Mouse (Mus musculus): ENCODE measurements around the gene Scp2. TPM values are rescaled to one million over a fixed set of nuclear protein-coding genes. Genes with fewer than 3 reads are reported as not detected.

Scp2 gene
- total and polyA plus RNA-seq, 2 experiments from 2014 or later: 142 to 239 TPM

GRCm38 (mm10) chr4:108128339-108128738, 16.5 kb downstream of the Scp2 start:
- no peak overlapping the region for H3K27ac ChIP-seq
- H3K27me3 ChIP-seq (ENCODE audit: insufficient read depth, low read length): no peaks in the 10 kb centered on the region
- H3K9me3 ChIP-seq (ENCODE audit: low read length): peaks cover 3% of the 10 kb centered on the region; the same call in 1 of the 2 replicates
- H3K9ac ChIP-seq (replicated peaks; ENCODE audit: low read length): no peak overlapping the region
- H3K36me3 ChIP-seq (ENCODE audit: insufficient read depth, low read length): no peaks in the 10 kb centered on the region
- 91% methylated on average over 2 of the region's 2 CpGs for WGBS
- no peak overlapping the region for H3K4me3 ChIP-seq (ENCODE audit: low read length)
- no peak for DNase-seq (ENCODE audit: low spot score)
- no peak for TF ChIP-seq CTCF (IDR thresholded peaks at IDR 0.05; ENCODE audit: low read depth)
- no peaks in the 10 kb centered on the region for H3K4me1 ChIP-seq (ENCODE audit: insufficient read depth, low read length)
- ATAC-seq: no peak
- no peak overlapping the region for H3K4me2 ChIP-seq (ENCODE audit: low read depth, low read length)

DNA sequence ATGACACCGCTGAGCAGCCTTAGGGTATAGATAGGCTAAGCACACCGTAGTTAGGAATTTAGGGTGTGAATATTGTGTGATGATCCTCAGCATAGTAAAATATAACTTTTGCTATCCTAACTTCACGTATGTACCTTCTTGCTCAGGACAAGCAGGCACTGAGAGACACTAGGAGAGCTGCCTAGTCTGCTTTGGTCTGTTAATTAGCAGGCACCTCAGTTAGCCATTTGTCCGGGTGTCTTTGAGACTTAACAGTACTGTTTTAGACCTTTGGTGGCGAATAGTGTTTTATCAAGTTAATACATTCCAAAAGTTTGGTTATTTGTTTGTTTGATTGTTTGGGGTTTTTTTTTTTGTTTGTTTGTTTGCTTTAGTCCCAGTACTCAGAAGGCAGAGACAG, 17.3 kb downstream of the Scp2 start:
- no peak for ATAC-seq
- Histone ChIP-seq H3K9ac (replicated peaks; ENCODE audit: low read length) (no peak overlapping the region), H3K4me1 (ENCODE audit: insufficient read depth, low read length) (no peaks in the 10 kb centered on the region), H3K4me3 (ENCODE audit: low read length) (no peak overlapping the region), H3K4me2 (ENCODE audit: low read depth, low read length) (no peak overlapping the region), H3K36me3 (ENCODE audit: insufficient read depth, low read length) (no peaks in the 10 kb centered on the region), H3K9me3 (ENCODE audit: low read length) (peaks cover 3% of the 10 kb centered on the region; the same call in 1 of the 2 replicates), H3K27ac (no peak overlapping the region), H3K27me3 (ENCODE audit: insufficient read depth, low read length) (no peaks in the 10 kb centered on the region)
- WGBS: 91% methylated on average over 5 of the region's 5 CpGs
- TF ChIP-seq CTCF (IDR thresholded peaks at IDR 0.05; ENCODE audit: low read depth): no peak
- DNase-seq (ENCODE audit: low spot score): no peak

- Histone ChIP-seq H3K27ac (no peak overlapping the region), H3K4me3 (ENCODE audit: low read length) (no peak overlapping the region), H3K9ac (replicated peaks; ENCODE audit: low read length) (no peak overlapping the region), H3K4me2 (ENCODE audit: low read depth, low read length) (no peak overlapping the region), H3K4me1 (ENCODE audit: insufficient read depth, low read length) (no peaks in the 10 kb centered on the region), H3K36me3 (ENCODE audit: insufficient read depth, low read length) (no peaks in the 10 kb centered on the region), H3K9me3 (ENCODE audit: low read length) (peaks cover 3% of the 10 kb centered on the region; the same call in 1 of the 2 replicates), H3K27me3 (ENCODE audit: insufficient read depth, low read length) (no peaks in the 10 kb centered on the region)
- DNase-seq (ENCODE audit: low spot score) (no peak), ATAC-seq (no peak)
- TF ChIP-seq CTCF (IDR thresholded peaks at IDR 0.05; ENCODE audit: low read depth): no peak
- 86% methylated on average over 4 of the region's 4 CpGs for WGBS
These were observed 18.5 kb downstream of the Scp2 start for GRCm38 (mm10) chr4:108126260-108126659.

GRCm38 (mm10) chr4:108124104-108124503, 20.7 kb downstream of the Scp2 start:
- DNase-seq (ENCODE audit: low spot score): no peak
- no peak overlapping the region for H3K4me3 ChIP-seq (ENCODE audit: low read length)
- WGBS: 92% methylated on average over 1 of the region's 1 CpGs
- H3K36me3 ChIP-seq (ENCODE audit: insufficient read depth, low read length): no peaks in the 10 kb centered on the region
- no peak overlapping the region for H3K27ac ChIP-seq
- H3K9ac ChIP-seq (replicated peaks; ENCODE audit: low read length): no peak overlapping the region
- no peak for TF ChIP-seq CTCF (IDR thresholded peaks at IDR 0.05; ENCODE audit: low read depth)
- no peak for ATAC-seq
- no peaks in the 10 kb centered on the region for H3K9me3 ChIP-seq (ENCODE audit: low read length)
- no peaks in the 10 kb centered on the region for H3K4me1 ChIP-seq (ENCODE audit: insufficient read depth, low read length)
- no peak overlapping the region for H3K4me2 ChIP-seq (ENCODE audit: low read depth, low read length)
- H3K27me3 ChIP-seq (ENCODE audit: insufficient read depth, low read length): no peaks in the 10 kb centered on the region

GRCm38 (mm10) chr4:108117924-108118876, 26.6 kb downstream of the Scp2 start:
- peak overlapping the region; percentile 27; the same call in 1 of the 2 replicates for H3K27ac ChIP-seq
- DNase-seq (ENCODE audit: low spot score) (peak; percentile 92), ATAC-seq (peak; percentile 94)
- peak; percentile 13; the same call in 1 of the 2 replicates for TF ChIP-seq CTCF (IDR thresholded peaks at IDR 0.05; ENCODE audit: low read depth)
- H3K9ac ChIP-seq (replicated peaks; ENCODE audit: low read length): peak overlapping the region; percentile 63
- no peaks in the 10 kb centered on the region for H3K9me3 ChIP-seq (ENCODE audit: low read length)
- WGBS: 12% methylated on average over 43 of the region's 45 CpGs
- no peaks in the 10 kb centered on the region for H3K36me3 ChIP-seq (ENCODE audit: insufficient read depth, low read length)
- peak overlapping the region; percentile 56 for H3K4me3 ChIP-seq (ENCODE audit: low read length)
- H3K4me2 ChIP-seq (ENCODE audit: low read depth, low read length): peak overlapping the region; percentile 60
- no peaks in the 10 kb centered on the region for H3K27me3 ChIP-seq (ENCODE audit: insufficient read depth, low read length)
- H3K4me1 ChIP-seq (ENCODE audit: insufficient read depth, low read length): no peaks in the 10 kb centered on the region

- Histone ChIP-seq H3K9ac (replicated peaks; ENCODE audit: low read length) (no peak overlapping the region), H3K27ac (no peak overlapping the region), H3K4me1 (ENCODE audit: insufficient read depth, low read length) (no peaks in the 10 kb centered on the region), H3K4me3 (ENCODE audit: low read length) (no peak overlapping the region), H3K36me3 (ENCODE audit: insufficient read depth, low read length) (no peaks in the 10 kb centered on the region), H3K27me3 (ENCODE audit: insufficient read depth, low read length) (no peaks in the 10 kb centered on the region), H3K4me2 (ENCODE audit: low read depth, low read length) (no peak overlapping the region), H3K9me3 (ENCODE audit: low read length) (no peaks in the 10 kb centered on the region)
- DNase-seq (ENCODE audit: low spot score) (no peak), ATAC-seq (no peak)
- TF ChIP-seq CTCF (IDR thresholded peaks at IDR 0.05; ENCODE audit: low read depth): no peak
- 89% methylated on average over 8 of the region's 8 CpGs for WGBS
These were observed 27.3 kb downstream of the Scp2 start for GRCm38 (mm10) chr4:108117488-108117887.

DNA sequence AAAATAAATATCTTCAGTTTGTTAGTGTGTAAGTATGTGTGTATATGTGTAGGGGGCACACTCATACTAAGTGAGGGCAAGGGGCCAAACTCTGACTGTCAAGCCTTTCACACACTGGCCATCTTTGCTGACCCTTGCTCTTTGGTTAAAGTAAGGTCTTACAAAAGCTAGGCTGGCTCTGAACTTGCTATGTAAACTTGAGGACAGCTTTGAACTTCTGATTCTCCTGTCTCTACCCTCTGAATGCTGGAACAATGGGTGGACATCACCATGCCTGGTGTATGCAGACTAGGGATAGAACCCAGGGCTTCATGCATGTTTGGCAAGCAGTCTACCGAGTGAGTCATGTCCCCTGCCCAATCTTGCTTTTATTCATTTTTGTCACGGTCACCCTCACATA, 28.3 kb downstream of the Scp2 start:
- ATAC-seq (no peak), DNase-seq (ENCODE audit: low spot score) (no peak)
- H3K9ac ChIP-seq (replicated peaks; ENCODE audit: low read length): no peak overlapping the region
- H3K27ac ChIP-seq: no peak overlapping the region
- TF ChIP-seq CTCF (IDR thresholded peaks at IDR 0.05; ENCODE audit: low read depth): no peak
- no peak overlapping the region for H3K4me3 ChIP-seq (ENCODE audit: low read length)
- no peaks in the 10 kb centered on the region for H3K27me3 ChIP-seq (ENCODE audit: insufficient read depth, low read length)
- 79% methylated on average over 2 of the region's 2 CpGs for WGBS
- no peaks in the 10 kb centered on the region for H3K4me1 ChIP-seq (ENCODE audit: insufficient read depth, low read length)
- no peaks in the 10 kb centered on the region for H3K9me3 ChIP-seq (ENCODE audit: low read length)
- H3K4me2 ChIP-seq (ENCODE audit: low read depth, low read length): no peak overlapping the region
- H3K36me3 ChIP-seq (ENCODE audit: insufficient read depth, low read length): no peaks in the 10 kb centered on the region
